Mouse (Mus musculus) cerebellum, adult 2 months (tissue): ENCODE measurements around the gene Ccdc144b.

Experiments
- CTCF ChIP-seq: fragments of 200-500 bp; IDR thresholded peaks from 2 replicates; pipeline ENCODE4 v1.5.1; 2011; ENCODE audit warnings: low read depth, mild to moderate bottlenecking, control low read depth, low read length, moderate library complexity, borderline replicate concordance; ENCODE audit not compliant: insufficient read depth
- POLR2A ChIP-seq: fragments of 200-500 bp; IDR thresholded peaks from 2 replicates; pipeline ENCODE4 v1.6.1; 2011; ENCODE audit warnings: low read length, control low read depth, borderline replicate concordance; ENCODE audit not compliant: insufficient read depth

DNA sequence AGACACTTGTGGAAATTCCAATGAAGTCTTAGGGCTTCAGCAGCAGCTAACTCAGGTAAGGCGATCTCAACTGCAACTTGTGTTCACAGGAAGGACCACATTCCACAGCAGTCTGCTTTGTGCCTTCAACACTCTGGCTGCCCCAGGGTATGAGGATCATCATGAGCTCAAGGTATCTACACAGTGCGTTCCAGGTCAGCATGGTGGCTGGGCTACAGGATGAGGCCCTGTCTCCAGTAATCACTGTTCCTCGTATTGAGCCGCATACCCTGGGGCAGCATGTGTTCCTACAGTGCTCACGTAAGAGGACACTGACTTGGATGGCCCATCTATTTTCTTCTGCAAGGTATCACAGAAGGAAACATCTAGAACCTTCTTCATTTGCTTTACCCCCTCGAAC lies 65.3 kb downstream of the Ccdc144b start:
- TF ChIP-seq CTCF (no peak), POLR2A (no peak)
